Mouse (Mus musculus) kidney, postnatal 25 days (tissue): ENCODE measurements around the gene Cwc25.
"Not testable (repeated sequence)": the region's sequence is repeated elsewhere in the genome, so short reads cannot be mapped to it uniquely, and the experiment has no call there.

ENCODE experiments used
- DNase-seq, 2 experiments: peaks; one replicate each; pipeline ENCODE4 v3.0.0; 2021; ENCODE audit warnings: mixed read lengths in 2 of 2

Cwc25 gene

DNA sequence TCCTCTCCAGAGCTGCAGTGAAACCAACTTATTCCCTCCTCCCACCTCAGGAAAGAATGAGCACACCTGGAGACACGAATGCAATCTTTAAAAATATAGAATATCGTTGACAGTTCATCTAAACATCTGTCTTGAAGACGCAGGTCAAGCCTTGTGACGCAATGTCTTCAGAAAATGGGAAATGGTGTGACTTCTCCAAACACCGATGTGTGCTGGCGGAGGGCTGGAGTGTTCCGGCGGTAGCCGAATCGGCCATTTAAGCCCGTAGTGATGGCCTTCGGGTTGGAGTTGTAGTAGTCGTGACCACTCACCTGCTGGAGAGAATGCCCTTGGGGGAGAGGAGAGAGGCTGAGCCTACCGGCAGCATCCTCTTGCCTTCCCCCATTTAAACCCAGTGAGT, 5.1 kb upstream of the Cwc25 start:
- no peak for DNase-seq

GRCm38 (mm10) chr11:97769704-97770103, 3.3 kb upstream of the Cwc25 start:
- DNase-seq: no peak

GRCm38 (mm10) chr11:97761638-97762037, 4.7 kb downstream of the Cwc25 start:
- DNase-seq: no peak

DNA sequence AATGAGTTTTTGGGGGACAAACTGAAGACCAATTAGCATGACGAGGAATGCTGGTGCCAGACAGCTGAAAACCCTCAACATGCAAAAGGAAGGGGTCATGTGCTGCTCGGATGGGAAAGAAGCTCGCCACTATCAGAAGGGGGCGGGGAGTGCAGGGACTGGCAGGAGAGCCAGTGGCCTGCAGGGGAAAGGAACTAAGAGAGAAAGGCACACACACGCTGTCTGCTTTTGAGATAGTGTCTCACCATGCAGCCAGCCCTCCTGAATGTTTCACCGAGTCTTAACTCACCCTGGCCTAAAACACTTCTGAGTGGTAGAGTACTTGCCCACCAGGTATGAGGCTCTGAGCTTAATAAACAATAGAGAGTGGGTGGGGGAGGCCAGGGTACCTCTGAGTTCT, 7.4 kb downstream of the Cwc25 start:
- DNase-seq: no peak

DNA sequence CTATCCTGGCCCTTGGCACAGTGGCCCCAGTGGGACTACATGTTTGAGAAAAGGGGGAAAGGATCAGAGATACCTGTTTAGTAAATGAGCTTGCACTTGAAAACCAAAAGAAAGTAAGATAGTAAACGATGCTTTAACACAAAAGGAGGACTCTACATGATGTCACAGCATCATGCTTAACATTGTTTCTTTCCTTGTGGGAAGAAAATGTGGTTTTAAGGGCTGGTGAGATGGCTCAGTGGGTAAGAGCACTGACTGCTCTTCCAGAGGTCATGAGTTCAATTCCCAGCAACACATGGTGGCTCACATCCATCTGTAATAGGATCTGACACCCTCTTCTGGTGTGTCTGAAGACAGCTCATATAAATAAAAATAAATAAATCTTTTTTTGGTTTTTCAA, 8.2 kb downstream of the Cwc25 start:
- DNase-seq: no peak

GRCm38 (mm10) chr11:97753277-97753676, 13.1 kb downstream of the Cwc25 start:
- no peak for DNase-seq

DNA sequence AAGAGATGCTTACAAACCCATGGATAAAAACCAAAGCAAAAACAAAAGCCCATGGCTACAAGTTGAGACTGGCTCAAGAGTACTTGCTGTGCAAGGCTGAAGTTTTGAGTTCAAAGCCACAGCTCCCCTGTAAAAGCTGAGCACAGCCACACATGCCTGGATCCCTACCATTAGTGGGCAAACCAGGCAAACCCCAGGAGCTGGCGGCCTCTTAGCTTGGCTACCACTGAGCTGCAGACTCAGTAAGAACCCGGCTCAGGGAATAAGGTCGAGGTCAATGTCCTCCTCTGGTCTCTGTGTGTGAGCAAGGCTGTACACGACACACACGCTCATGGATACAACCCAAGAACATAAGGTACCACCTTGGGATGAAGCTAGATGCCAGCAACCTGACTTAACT, 17.9 kb downstream of the Cwc25 start:
- no peak for DNase-seq

DNA sequence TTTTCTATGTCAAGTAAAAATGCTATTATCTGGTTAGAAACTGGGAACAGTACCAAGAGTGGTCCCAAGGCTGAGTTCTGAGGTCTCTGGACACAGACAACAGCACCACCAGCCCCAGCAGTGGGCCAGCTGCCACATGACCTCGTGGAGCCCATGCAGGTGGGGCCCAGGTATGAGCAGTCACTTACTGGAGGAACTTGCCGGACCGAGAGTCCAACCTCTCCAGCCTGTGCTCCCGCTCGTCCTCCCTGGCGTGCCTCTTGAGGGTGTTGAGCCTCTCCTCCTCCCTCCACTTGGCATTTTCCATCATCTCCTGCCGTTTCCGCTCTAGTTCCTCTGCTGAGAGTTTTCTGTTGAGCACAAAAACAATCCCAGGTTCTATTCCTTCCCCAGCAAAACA, 18.6 kb downstream of the Cwc25 start:
- no peak for DNase-seq

GRCm38 (mm10) chr11:97745331-97745721, 21.0 kb downstream of the Cwc25 start:
- no peak for DNase-seq

DNA sequence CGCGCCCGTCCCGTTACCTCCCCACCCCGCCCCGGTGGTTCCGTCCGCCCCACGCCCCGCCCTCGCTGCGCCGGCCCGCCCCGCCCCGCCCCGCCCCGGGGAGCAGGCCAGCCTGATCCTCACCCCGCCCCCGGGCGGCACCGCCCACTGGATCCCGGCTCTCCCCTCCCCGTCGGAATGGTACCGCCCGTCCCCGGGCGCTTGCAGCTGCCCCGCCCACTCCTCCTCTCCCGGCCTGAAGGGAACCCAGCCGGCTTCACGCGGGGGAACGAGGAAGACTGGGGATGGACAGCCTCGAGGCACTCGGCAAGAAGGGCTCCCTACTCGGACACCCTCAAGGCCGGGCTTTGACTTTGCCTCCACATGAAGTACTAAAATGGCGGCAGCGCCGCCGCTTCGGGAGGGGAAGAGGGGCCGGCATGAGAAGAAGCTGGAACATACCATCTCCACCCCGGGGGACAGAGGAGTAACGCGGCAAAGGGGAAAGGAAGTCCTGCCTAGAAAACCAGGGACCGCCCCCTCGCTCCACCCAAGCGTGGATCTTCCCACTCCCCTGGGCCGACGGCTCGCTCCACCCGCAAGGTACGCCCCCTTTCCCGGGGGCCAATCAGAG, 21.5 kb downstream of the Cwc25 start:
- peak; percentile 100 for DNase-seq

DNA sequence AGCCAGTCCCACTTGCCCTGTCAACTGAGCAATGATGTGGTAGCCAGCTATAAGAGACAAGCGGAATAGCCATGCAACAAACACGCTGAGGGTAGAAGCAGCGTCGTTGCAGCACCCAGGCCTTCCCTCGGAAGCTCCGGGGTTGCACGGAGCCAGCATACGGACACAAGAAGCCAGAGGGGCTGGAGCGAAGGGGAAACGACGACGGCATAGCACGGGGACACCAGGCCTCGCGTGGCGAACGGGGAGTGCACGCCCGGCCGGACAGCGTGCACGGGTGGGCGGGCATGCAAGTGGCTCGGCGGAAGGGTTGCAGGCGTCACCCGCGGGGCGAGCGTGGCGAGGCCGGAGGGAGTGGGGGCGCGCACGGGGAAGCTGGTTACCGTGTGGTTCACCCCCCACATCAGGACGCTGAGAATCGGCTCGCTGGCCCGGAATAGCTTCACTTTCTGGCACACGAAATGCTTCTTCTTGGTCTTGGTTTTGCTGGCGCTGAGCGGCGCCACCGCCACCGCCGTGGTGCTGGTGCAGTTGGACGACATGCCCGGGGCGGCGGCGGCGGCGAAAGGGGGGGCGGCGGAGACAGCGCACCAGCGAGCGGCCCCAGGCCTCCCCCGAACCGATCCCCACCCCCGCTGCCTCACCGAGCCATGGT, 22.2 kb downstream of the Cwc25 start, which contains the start of gene Pip4k2b:
Gene Pip4k2b (minus strand): TSS at position 642 of the 655 bp plus-strand sequence.
- DNase-seq: peak in 1 of 2 experiments; percentile 41

- no peak for DNase-seq
Measured at GRCm38 (mm10) chr11:97743423-97743822, 22.9 kb downstream of the Cwc25 start.

DNA sequence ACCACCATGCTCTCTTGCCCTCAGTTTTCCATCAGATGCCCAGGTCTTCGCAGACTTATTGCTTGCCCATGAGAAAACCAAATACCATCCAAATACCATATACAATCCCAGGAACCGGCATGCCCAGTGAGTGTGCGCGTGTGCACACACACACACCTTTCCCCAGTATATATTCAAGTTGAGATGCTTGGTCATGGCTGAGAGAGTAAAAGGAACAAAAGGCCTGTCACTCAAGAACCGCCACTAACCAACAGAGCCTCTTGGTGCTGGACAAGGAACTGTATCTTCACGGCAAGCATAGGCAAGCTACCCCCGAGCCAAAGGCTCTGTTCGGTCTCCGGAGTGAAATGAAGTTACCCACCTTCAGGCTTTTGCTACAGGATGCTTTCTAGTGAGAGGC, 23.8 kb downstream of the Cwc25 start:
- DNase-seq: no peak

DNA sequence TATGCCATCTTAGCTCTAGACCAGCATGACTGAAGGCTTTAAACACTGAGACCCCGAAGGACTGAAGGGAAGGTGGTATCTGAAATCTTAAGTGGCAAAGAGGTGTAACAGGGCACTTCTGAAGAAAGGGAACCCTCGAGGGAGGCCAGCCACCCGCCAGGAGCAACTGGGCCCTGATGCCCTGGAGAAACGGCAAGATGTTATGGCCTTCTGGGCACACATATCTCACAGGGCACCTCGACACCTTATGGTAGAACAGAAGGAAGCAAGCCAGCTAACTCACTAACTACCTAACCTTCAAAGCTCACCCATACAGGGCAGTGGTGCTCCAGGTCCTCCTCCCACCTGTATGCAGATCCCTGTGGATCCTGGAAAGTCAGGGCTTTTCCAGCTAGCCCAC, 24.2 kb downstream of the Cwc25 start:
- DNase-seq: no peak

DNA sequence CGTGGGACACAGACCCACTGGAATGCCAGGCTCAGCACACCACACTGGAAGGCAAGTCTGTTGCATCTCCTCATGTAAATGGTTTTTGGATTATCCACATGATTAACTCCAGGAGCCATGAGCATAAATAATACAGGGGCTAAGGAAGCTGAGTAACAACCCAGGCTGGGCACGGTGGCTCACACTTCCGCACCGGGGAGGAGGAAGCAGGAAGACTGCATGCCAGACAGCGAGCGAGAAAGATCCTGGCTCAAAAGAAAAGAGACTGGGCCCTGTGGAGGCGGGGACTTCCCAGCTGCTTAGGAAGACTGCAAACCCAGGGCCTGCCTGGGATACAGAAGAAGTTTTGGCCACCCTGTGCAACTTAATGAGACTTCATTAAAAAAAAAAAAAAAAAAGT, 26.2 kb downstream of the Cwc25 start:
- peak; percentile 59 to 73 for DNase-seq

GRCm38 (mm10) chr11:97739155-97739554, 27.2 kb downstream of the Cwc25 start:
- no peak for DNase-seq

DNA sequence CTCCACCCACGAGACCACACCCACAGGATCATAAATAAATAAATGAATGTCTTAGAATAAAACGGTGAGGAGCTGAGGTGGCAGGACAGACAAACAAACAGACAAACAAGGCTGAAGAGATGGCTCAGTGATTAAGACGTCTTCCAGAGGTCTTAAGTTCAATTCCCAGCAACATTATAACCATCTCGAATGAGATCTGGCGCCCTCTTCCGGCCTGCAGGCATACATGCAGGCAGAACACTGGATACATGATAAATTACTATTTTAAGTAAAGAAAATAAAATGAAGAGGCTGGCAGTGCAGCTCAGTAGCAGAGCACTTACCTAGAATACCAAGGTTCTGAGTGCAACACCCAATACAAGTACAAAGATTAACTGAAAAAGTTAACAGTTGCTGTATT, 27.7 kb downstream of the Cwc25 start:
- no peak for DNase-seq

DNA sequence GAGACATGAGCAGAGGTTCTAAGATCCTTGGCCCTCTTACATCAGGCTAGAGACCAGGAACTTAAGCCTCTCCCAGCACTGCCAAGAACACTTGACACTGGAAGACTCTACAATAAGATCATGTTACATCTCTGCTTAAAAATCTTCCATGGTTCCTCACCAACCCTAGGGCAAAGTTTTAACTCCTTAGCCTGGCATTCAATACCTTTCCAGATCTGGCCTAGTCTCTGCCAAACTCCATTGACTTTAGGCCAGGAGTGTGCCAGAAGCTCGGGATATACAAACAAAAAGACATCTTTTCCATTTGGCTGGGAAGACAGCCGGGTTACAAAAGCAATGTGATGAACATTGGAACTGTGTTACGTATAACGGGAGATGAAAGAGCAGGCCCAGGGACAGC, 28.8 kb downstream of the Cwc25 start:
- DNase-seq: no peak

- DNase-seq: no peak
Measured at GRCm38 (mm10) chr11:97736645-97737044, 29.7 kb downstream of the Cwc25 start.

GRCm38 (mm10) chr11:97734810-97735209, 31.5 kb downstream of the Cwc25 start:
- not testable (repeated sequence) for DNase-seq

DNA sequence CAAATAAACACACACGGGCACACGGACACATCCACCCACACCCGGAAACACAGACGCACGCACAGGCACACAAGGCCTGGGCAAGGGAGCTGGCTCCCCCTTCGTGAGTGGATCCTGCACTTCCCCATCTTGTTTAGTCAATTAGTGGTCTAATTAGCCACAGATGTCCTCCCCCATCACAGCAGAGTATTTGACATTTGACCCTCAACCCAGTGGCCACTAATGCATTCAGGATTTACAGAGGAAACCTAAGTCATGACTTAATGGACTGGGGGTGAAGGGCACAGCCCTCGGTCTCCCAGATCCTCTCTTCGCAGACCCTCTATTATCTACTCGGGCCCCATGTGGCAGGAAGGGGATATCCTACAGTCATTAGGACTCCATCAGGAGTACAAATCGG, 32.7 kb downstream of the Cwc25 start:
- DNase-seq: no peak

DNA sequence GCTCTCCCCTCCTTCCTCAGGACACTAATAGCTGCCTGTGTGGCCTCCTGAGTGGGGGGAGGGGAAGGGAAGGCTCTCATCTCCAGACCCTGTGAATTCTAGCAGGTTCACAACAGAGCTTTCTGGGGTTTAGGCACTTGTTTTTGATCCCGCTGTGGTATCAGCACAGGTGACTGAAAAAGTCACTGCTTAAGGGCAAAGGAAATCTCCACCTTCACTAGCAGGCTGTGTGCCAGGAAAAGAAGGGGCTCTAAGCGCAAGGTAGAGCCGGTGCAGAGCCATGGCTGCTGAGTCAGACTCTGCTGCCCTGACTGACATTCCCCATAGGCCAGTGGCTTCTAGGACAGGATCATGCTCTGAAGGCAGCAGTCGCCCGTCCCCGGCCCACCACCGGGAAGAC, 37.6 kb downstream of the Cwc25 start:
- no peak for DNase-seq

DNA sequence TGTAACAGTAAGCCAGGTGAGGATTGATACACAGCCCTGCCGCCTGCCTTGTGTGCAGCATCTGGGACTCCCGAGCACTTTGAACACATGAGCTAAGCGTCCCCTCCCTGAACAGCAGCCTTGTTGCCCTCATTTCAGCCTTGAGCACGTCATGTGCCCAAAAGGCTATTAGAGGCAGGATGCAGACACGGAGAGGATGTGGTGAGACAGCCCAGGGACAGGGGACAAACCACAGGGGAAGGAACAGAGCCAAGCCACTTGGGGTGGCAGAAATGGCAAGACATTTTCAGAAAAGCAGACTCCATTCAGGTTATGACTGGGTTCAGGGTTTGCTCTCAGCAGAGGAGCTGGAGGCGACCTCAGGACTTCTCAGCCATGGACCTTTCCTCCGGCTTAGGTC, 38.0 kb downstream of the Cwc25 start:
- no peak for DNase-seq

- no peak for DNase-seq
Measured at GRCm38 (mm10) chr11:97723709-97724108, 42.6 kb downstream of the Cwc25 start.

- no peak for DNase-seq
Measured at GRCm38 (mm10) chr11:97721338-97721737, 45.0 kb downstream of the Cwc25 start.
